ENCODE assay signal across 10 mouse cellular contexts in the genomic region with DNA sequence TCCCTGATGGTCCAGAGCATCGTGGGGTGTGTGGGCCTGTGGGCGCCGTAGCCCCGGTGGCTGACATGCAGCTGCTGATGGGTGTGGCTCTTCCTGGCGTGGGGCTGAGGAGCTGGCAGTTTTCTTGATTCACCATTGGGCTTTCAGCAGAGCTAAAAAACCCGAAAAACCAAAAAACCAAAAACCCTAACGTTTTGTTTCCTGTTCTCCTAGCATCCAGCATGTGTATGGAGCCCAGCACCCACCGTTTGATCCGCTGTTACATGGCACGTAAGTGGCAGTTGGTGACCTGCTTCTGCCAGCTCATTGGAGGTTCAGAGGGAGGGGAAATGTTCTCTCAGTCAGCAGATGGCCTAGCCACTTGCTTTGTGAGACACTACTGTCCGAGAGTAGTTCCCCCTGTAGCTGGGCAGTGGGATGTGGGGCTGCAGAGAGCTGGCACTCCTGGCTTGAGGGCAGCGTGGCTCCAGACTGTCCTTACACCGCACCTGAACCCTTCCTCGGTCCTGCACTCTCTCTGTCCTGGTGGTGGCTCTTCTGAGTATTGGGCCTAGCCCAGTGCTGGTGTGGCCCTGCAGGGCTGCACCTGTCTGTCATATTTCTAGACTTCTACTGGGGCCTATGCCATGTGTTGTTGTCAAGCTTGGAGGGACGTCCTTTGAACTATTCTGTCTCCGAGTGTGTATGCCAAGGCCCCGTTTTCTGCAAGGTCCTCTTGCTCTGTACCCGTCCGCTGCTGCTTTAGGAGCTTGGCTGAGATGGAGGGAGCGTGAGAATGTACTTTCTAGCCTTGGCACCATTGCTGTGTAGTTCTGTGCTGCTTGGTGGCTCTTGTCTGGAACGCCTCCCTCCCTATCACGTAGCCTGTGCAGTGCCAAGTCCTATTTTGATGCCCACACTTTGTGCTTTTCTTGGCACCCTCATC. TPM values are rescaled to one million over a fixed set of nuclear protein-coding genes. Genes with fewer than 3 reads are reported as not detected.
DNase-seq lines count a peak whose midpoint lies in the region; ATAC-seq and TF ChIP-seq lines count a peak whose summit lies in the region.
"Had no signal": no experiment of that assay in that cellular context is flagged by ENCODE, and none has a peak within 500 bp of the region (broad histone marks: within the 10 kb centered on the region; RNA-seq: fewer than 3 reads in every experiment).

No protein-coding gene starts in this region.

- H3K36me3 ChIP-seq in heart, adult 2 months (ENCODE audit: control insufficient read depth, insufficient read depth, low read length): no peaks in the 10 kb centered on the region
- no peaks in the 10 kb centered on the region for H3K36me3 ChIP-seq in heart, embryonic 12.5 days
- H3K36me3 ChIP-seq in myocyte (ENCODE audit: control insufficient read depth, insufficient read depth): no peaks in the 10 kb centered on the region
- H3K36me3 ChIP-seq in forebrain, embryonic 12.5 days (replicated peaks): peaks cover 12% of the 10 kb centered on the region

- H3K4me2 ChIP-seq in heart, embryonic 12.5 days: no peak overlapping the region
- no peak overlapping the region for H3K4me2 ChIP-seq in myocyte (ENCODE audit: low read depth)
- H3K4me2 ChIP-seq in forebrain, embryonic 12.5 days: no peak overlapping the region
- H3K4me2 ChIP-seq: embryonic facial prominence, embryonic 12.5 days; liver, embryonic 11.5 days had no signal

- no peak overlapping the region for H3K4me3 ChIP-seq in heart, adult 2 months
- H3K4me3 ChIP-seq in heart, embryonic 12.5 days: no peak overlapping the region
- no peak overlapping the region for H3K4me3 ChIP-seq in myocyte
- H3K4me3 ChIP-seq in forebrain, embryonic 12.5 days (replicated peaks): no peak overlapping the region
- H3K4me3 ChIP-seq: embryonic facial prominence, embryonic 12.5 days had no signal

- TF ChIP-seq CTCF in heart, adult 2 months (IDR thresholded peaks at IDR 0.05): no peak

- ATAC-seq in heart, embryonic 12.5 days (ENCODE audit: insufficient number of reproducible peaks, low FRiP score): no peak
- ATAC-seq in forebrain, embryonic 12.5 days (ENCODE audit: low FRiP score): no peak

- H3K4me1 ChIP-seq in heart, adult 2 months (ENCODE audit: control insufficient read depth, insufficient read depth, low read length): peaks cover 5% of the 10 kb centered on the region; the same call in 1 of the 2 replicates
- H3K4me1 ChIP-seq in heart, embryonic 12.5 days (replicated peaks): peaks cover 6% of the 10 kb centered on the region
- peaks cover 2% of the 10 kb centered on the region; the same call in 1 of the 2 replicates for H3K4me1 ChIP-seq in forebrain, embryonic 12.5 days
- H3K4me1 ChIP-seq: embryonic facial prominence, embryonic 12.5 days had no signal

- H3K79me2 ChIP-seq in heart, adult 2 months (replicated peaks; ENCODE audit: control insufficient read depth, insufficient read depth, low read length): no peaks in the 10 kb centered on the region
- no peaks in the 10 kb centered on the region for H3K79me2 ChIP-seq in myocyte (ENCODE audit: control insufficient read depth, insufficient read depth)

- H3K27ac ChIP-seq in heart, adult 2 months: peak overlapping the region; percentile 67
- H3K27ac ChIP-seq in heart, embryonic 12.5 days (ENCODE audit: poor library complexity, severe bottlenecking): no peak overlapping the region
- H3K27ac ChIP-seq in forebrain, embryonic 12.5 days: no peak overlapping the region
- H3K27ac ChIP-seq: embryonic facial prominence, embryonic 12.5 days had no signal

- 0 out of 2 replicates have a peak overlapping the region, but pooled peaks have one; percentile 3 for H3K9ac ChIP-seq in heart, adult 2 months (ENCODE audit: low read depth, low read length)
- H3K9ac ChIP-seq in heart, embryonic 12.5 days: no peak overlapping the region
- no peak overlapping the region for H3K9ac ChIP-seq in forebrain, embryonic 12.5 days
- H3K9ac ChIP-seq: embryonic facial prominence, embryonic 12.5 days had no signal

- DNase-seq in heart, adult 2 months: peak in 1 of 2 experiments; percentile 74
- peak; percentile 92 for DNase-seq in brain, adult 2 months (ENCODE audit: low read depth, low spot score)
- DNase-seq in cerebellum, postnatal 25 days: peak; percentile 66 to 79
- no peak for DNase-seq in layer of hippocampus, postnatal 14 days (ENCODE audit: low spot score in 2 of 2)
- no peak for DNase-seq in lung, postnatal 14 days

- H3K9me3 ChIP-seq in heart, embryonic 12.5 days (replicated peaks): no peaks in the 10 kb centered on the region
- no peaks in the 10 kb centered on the region for H3K9me3 ChIP-seq in forebrain, embryonic 12.5 days
- H3K9me3 ChIP-seq: embryonic facial prominence, embryonic 12.5 days had no signal

- no peak overlapping the region for H3ac ChIP-seq in myocyte (ENCODE audit: control insufficient read depth, insufficient read length)

- WGBS in heart, adult 2 months: 60% methylated on average over 22 of the region's 22 CpGs
- 80% methylated on average over 22 of the region's 22 CpGs for WGBS in heart, embryonic 12.5 days
- WGBS in forebrain, embryonic 12.5 days: 86% methylated on average over 22 of the region's 22 CpGs

- H3K27me3 ChIP-seq in heart, adult 2 months (ENCODE audit: control insufficient read depth, insufficient read depth, low read length): no peaks in the 10 kb centered on the region
- H3K27me3 ChIP-seq in heart, embryonic 12.5 days (replicated peaks): 0 out of 2 replicates have a peak, but pooled peaks cover 11% of the 10 kb centered on the region
- no peaks in the 10 kb centered on the region for H3K27me3 ChIP-seq in myocyte (ENCODE audit: control insufficient read depth, insufficient read depth, insufficient read length)
- H3K27me3 ChIP-seq in forebrain, embryonic 12.5 days: no peaks in the 10 kb centered on the region
- H3K27me3 ChIP-seq: embryonic facial prominence, embryonic 12.5 days had no signal

- 0 out of 2 replicates have a peak, but pooled peaks have one; percentile 29 for TF ChIP-seq EP300 in heart, adult 2 months (IDR thresholded peaks at IDR 0.05; ENCODE audit: insufficient read depth, low read depth, low read length)

- TF ChIP-seq POLR2A in heart, adult 2 months (IDR thresholded peaks at IDR 0.05; ENCODE audit: insufficient read depth, low read depth, low read length): no peak
- no peak for TF ChIP-seq POLR2A in myocyte (IDR thresholded peaks at IDR 0.05; ENCODE audit: insufficient read length, low read depth)

- intact Hi-C loops in heart, adult 2 months (cut with DNase I): no loop called here

TF ChIP-seq in myocyte, 11 proteins besides CTCF, POLR2A, EP300 and RAD21:
- TF ChIP-seq MYOG (IDR thresholded peaks at IDR 0.05; ENCODE audit: control insufficient read depth in 1 of 3, insufficient read depth in 1 of 3, insufficient read length in 2 of 3, low read depth in 2 of 3) (peak in 2 of 3 experiments; percentile 39 to 55), SRF (IDR thresholded peaks at IDR 0.05; ENCODE audit: control insufficient read depth, insufficient read length, low read depth) (no peak), MYOD1 (IDR thresholded peaks at IDR 0.05; ENCODE audit: control insufficient read depth in 1 of 3, insufficient read length in 2 of 3, low read depth in 2 of 3) (peak in 1 of 3 experiments; percentile 27), REST (IDR thresholded peaks at IDR 0.05; ENCODE audit: insufficient read depth, insufficient read length) (no peak)

RNA-seq across cellular contexts. Expression of a gene that starts 20.5 kb away (rescaled TPM):
- 10 to 100 TPM; 21.8 to 25.6 TPM for total RNA-seq in heart, adult 2 months (2021)
- polyA plus RNA-seq in heart, adult 2 months (2012; rRNA removed): 23.2 and 30.1 TPM in 2 replicates
- 10.3 and 10.7 TPM in 2 replicates for polyA plus RNA-seq in heart, embryonic 12.5 days (2016; fragmentation: Nextera tagmentation; extraction: Ambion mirVana)
- 30.5 TPM for polyA plus RNA-seq in myocyte (2012; fragmentation: generic; extraction: Trizol)
- polyA plus RNA-seq in forebrain, embryonic 12.5 days (2016; fragmentation: Nextera tagmentation; extraction: Ambion mirVana): 9.1 and 9.4 TPM in 2 replicates
- 10 to 100 TPM; 29.8 to 30.1 TPM for total RNA-seq in layer of hippocampus, postnatal 14 days (2021)

RNA-seq across cellular contexts. Expression of a gene that starts 48.8 kb away (rescaled TPM):
- total RNA-seq in heart, adult 2 months (2021): 10 to 100 TPM; 30.4 to 33.5 TPM
- polyA plus RNA-seq in heart, adult 2 months (2012; rRNA removed): 26.0 and 38.0 TPM in 2 replicates
- polyA plus RNA-seq in heart, embryonic 12.5 days (2016; fragmentation: Nextera tagmentation; extraction: Ambion mirVana): 15.3 and 16.3 TPM in 2 replicates
- polyA plus RNA-seq in myocyte (2012; fragmentation: generic; extraction: Trizol): 13.8 TPM
- polyA plus RNA-seq in forebrain, embryonic 12.5 days (2016; fragmentation: Nextera tagmentation; extraction: Ambion mirVana): 24.1 and 24.9 TPM in 2 replicates
- 10 to 100 TPM; 46.7 to 49.1 TPM for total RNA-seq in layer of hippocampus, postnatal 14 days (2021)

Comparison
In these comparisons a context has a peak if more than half of its experiments do, and no peak if none do; other contexts are left out.
1. DNase-seq: peak in brain, adult 2 months (single experiment) and cerebellum, postnatal 25 days (2 of 2); none in layer of hippocampus, postnatal 14 days (0 of 2) and lung, postnatal 14 days (single experiment).